Mouse (Mus musculus) cerebral cortex, adult 2 months (tissue): ENCODE data around the gene Ugt2b36.

ENCODE experiments used
- WGBS: fragments of 180-500 bp; shearing (Covaris S2); methylation state at CpG from one replicate; pipeline ENCODE4 v1.1.7; 2018; 5-methylcytosine and 5-hydroxymethylcytosine counted together

Gene Ugt2b36

DNA sequence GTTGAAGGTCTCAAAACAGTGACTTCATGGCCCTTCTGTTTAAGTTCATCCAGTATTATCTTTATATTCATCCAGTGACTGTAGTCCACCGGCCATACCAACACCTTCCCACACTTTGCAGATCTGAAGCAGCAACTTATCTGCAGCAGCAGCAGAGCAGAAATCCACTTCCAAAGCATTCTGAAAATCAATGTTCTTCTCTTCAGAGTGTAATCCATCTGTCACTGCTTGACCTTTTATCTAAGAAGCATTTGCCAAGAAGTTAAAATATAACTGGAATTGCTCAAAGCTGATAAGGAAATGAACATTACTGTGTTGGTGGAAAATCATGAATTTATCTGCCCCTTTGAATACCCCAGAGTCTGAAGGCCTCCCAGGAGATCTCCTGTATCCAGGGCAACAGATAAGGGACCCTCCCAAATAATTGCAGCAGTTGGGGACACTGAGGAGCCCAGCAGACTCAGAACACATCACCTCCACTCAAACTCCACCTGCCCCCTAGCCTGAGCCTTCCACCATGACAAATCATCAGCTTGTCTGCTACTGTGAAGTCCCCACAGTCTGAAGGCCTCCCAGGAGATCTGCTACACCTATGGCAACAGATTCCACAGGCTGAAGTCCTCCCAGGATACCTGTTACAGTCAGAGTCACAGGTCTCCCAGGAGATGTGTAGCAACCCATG is at the start of gene Ugt2b36:
Gene Ugt2b36 (minus strand): TSS at position 210 of the 682 bp plus-strand sequence.
- WGBS: 76% methylated on average over 1 of the region's 1 CpGs

DNA sequence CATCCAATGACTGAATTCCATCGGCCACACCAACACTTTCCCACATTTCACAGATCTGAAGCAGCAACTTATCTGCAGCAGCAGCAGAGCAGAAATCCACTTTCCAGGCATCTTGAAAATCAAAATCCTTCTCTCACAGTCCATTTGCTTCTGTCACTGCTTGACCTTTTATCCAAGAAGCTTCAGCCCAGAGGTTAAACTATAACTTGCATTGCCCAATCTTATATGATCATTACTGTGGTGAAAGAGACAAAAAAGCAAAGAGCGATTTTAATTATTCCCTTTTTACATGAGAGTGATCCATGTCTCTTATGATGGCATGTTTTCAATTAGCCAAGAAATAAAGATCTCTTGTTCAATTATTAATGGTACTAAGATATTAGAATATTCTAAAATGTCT is 47.8 kb upstream of the Ugt2b36 start, which contains the start of gene Ugt2b5:
Gene Ugt2b5 (minus strand): TSS at position 123 of the 400 bp plus-strand sequence.
- over 99% methylated on average over 2 of the region's 2 CpGs for WGBS

DNA sequence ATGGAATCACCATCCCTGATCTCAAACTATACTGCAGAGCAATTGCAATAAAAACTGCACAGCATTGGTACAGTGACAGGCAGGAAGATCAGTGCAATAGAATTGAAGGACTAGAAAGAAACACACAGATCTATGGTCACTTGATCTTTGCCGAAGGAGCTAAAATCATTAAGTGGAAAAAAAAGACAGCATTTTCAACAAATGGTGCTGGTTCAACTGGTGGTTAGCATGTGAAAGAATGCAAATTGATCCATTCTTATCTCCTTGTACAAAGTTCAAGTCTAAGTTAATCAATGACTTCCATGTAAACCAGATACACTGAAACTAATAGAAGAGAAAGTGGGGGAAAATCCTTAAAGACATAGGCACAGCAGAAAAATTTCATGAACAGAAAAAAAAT is 11.3 kb upstream of the Ugt2b36 start:
- WGBS: 92% methylated on average over 1 of the region's 1 CpGs

DNA sequence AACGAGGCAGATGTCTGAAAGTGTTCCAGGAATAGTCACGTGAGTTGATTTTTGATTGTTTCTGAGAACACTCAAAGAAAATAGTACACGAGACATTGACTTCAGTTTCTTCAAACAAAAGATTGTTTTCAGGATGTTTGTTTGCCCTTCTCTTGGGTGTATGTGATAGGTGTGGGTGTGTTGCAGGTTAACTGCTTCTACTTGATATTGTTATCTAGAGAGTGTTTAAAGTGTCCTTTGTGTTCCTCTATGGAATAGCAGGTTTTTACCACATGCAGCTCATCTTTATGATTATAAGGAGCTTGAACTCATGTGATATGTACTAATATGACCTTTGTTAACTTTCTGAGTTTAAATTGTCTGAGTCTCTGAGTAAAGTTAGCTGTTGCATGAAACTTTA is 6.1 kb downstream of the Ugt2b36 start:
- WGBS: 76% methylated on average over 3 of the region's 3 CpGs

DNA sequence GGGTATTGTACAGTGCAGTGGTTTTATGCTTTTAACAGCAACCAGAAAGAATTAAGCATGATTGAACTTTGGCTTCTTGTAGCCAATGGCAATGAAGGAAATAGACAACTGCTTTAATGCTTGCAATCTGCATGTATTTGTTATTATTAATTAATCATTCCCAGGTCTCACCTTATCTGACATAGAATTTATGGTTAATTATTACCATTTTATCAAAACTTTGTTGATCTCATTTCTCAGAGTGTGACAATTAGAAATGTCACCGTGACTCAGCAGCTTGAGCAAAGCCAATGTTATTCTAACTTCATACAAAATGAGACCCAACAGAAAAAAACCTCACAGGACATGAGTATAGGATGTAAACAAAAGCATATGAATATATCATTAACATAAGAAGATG is 61.7 kb downstream of the Ugt2b36 start:
- WGBS: 84% methylated on average over 1 of the region's 1 CpGs

DNA sequence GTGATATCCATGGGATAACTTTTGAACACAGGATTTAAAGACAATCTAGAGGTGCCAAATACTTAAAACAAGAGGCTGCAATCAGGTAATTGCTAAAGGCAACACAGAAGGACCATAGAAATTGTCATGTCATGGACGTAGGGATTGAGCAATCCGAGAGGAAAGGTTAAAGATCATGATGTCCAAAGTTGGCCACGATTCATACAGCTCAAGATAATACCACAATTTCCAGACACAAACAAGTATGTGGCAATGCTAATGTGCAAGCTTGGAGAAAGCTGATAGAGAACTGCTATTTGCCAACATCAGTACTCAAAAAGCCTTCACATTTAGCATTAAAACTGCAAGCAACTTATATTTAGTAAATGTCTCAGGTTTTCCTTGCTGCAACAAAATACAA is 65.0 kb downstream of the Ugt2b36 start:
- WGBS: 77% methylated on average over 3 of the region's 3 CpGs
